Mouse (Mus musculus) lung, embryonic 15.5 days (tissue): ENCODE data around the gene Gbp8. TPM values are rescaled to one million over a fixed set of nuclear protein-coding genes. Genes with fewer than 3 reads are reported as not detected.
"Not testable (repeated sequence)": the region's sequence is repeated elsewhere in the genome, so short reads cannot be mapped to it uniquely, and the experiment has no call there.

Source experiments
- ATAC-seq: fragments of 200-750 bp; cut with Nextera tagmentation; 2 replicates; pipeline ENCODE4 v1.8.0; 2017; ENCODE audit warnings: moderate number of reproducible peaks, borderline replicate concordance; ENCODE audit not compliant: low FRiP score, low TSS enrichment; ENCODE audit errors: extremely low read depth
- H3K27ac ChIP-seq: fragments of 300-500 bp; sonication (generic); 2 replicates; pipeline ENCODE4 v1.5.1; 2015; ENCODE audit warnings: moderate library complexity, mild to moderate bottlenecking, inconsistent platforms
- H3K27me3 ChIP-seq: fragments of 300-500 bp; sonication (generic); 2 replicates; pipeline ENCODE4 v1.6.1; 2015; ENCODE audit warnings: inconsistent platforms
- H3K36me3 ChIP-seq: fragments of 300-500 bp; sonication (generic); 2 replicates; pipeline ENCODE4 v1.6.1; 2015; ENCODE audit warnings: inconsistent platforms
- H3K4me1 ChIP-seq: fragments of 300-500 bp; sonication (generic); 2 replicates; pipeline ENCODE4 v1.6.1; 2015; ENCODE audit warnings: inconsistent platforms
- H3K4me2 ChIP-seq: fragments of 300-500 bp; sonication (generic); 2 replicates; pipeline ENCODE4 v1.6.1; 2015; ENCODE audit warnings: inconsistent platforms, mild to moderate bottlenecking, moderate library complexity
- H3K4me3 ChIP-seq: fragments of 300-500 bp; sonication (generic); 2 replicates; pipeline ENCODE4 v1.5.1; 2015; ENCODE audit warnings: mild to moderate bottlenecking, inconsistent platforms
- H3K9ac ChIP-seq: fragments of 300-500 bp; sonication (generic); 2 replicates; pipeline ENCODE4 v1.6.1; 2015; ENCODE audit warnings: inconsistent platforms
- H3K9me3 ChIP-seq: fragments of 300-500 bp; sonication (generic); 2 replicates; pipeline ENCODE4 v1.6.1; 2016; ENCODE audit warnings: inconsistent platforms
- WGBS: fragments of 180-500 bp; shearing (Covaris S2); methylation state at CpG from one replicate; pipeline ENCODE4 v1.1.7; 2015; 5-methylcytosine and 5-hydroxymethylcytosine counted together
- polyA plus RNA-seq: library from polyadenylated mRNA; unstranded; fragments of >200 nt; fragmentation: Nextera tagmentation; extraction: Ambion mirVana; gene quantifications from 2 replicates; pipeline ENCODE4 v1.2.1, GENCODE M21; 2015

Gene Gbp8
- polyA plus RNA-seq, result 0.64 and 1.3 TPM in 2 replicates

- not testable (repeated sequence) for H3K27ac ChIP-seq, ATAC-seq, H3K36me3 ChIP-seq, H3K4me3 ChIP-seq, H3K4me1 ChIP-seq, H3K9ac ChIP-seq, H3K9me3 ChIP-seq, H3K4me2 ChIP-seq, H3K27me3 ChIP-seq
- WGBS, result 7% methylated on average over 2 of the region's 2 CpGs
Measured at GRCm38 (mm10) chr5:105139409-105140088, at the start of gene Gbp8, which contains the start of the genes Gbp9 and Gbp4. TSS of gene Gbp8 (minus strand) at chr5:105139540. TSS of gene Gbp9 (minus strand) at chr5:105139539. TSS of gene Gbp4 (minus strand) at chr5:105139586.

GRCm38 (mm10) chr5:105181446-105181845 is 42.1 kb upstream of the Gbp8 start:
- ATAC-seq, result no peak
- Histone ChIP-seq H3K4me3 (no peak overlapping the region), H3K27ac (no peak overlapping the region), H3K4me1 (no peaks in the 10 kb centered on the region), H3K4me2 (no peak overlapping the region), H3K36me3 (no peaks in the 10 kb centered on the region), H3K9ac (no peak overlapping the region), H3K9me3 (no peaks in the 10 kb centered on the region), H3K27me3 (no peaks in the 10 kb centered on the region)

- ATAC-seq, result no peak
- Histone ChIP-seq H3K27ac (no peak overlapping the region), H3K9me3 (no peaks in the 10 kb centered on the region), H3K9ac (no peak overlapping the region), H3K4me3 (no peak overlapping the region), H3K27me3 (no peaks in the 10 kb centered on the region), H3K4me1 (no peaks in the 10 kb centered on the region), H3K4me2 (no peak overlapping the region), H3K36me3 (no peaks in the 10 kb centered on the region)
- WGBS, result 77% methylated on average over 5 of the region's 5 CpGs
Measured at GRCm38 (mm10) chr5:105156582-105156981, 17.2 kb upstream of the Gbp8 start.

- no peak for ATAC-seq
- H3K27me3 ChIP-seq, result no peaks in the 10 kb centered on the region
Measured at GRCm38 (mm10) chr5:105154049-105154448, 14.7 kb upstream of the Gbp8 start.

GRCm38 (mm10) chr5:105148062-105148461 is 8.7 kb upstream of the Gbp8 start:
- not testable (repeated sequence) for H3K9me3 ChIP-seq, H3K4me1 ChIP-seq, H3K27me3 ChIP-seq, H3K4me2 ChIP-seq, H3K36me3 ChIP-seq, H3K27ac ChIP-seq, ATAC-seq, H3K9ac ChIP-seq, H3K4me3 ChIP-seq
- WGBS, result 50% methylated on average over 2 of the region's 2 CpGs

More at GRCm38 (mm10) chr5:105154049-105154448, 14.7 kb upstream of the Gbp8 start:
- no peaks in the 10 kb centered on the region for H3K36me3 ChIP-seq
- H3K4me3 ChIP-seq, result no peak overlapping the region
- H3K27ac ChIP-seq, result no peak overlapping the region
- H3K9me3 ChIP-seq, result no peaks in the 10 kb centered on the region
- no peak overlapping the region for H3K9ac ChIP-seq
- no peaks in the 10 kb centered on the region for H3K4me1 ChIP-seq
- no peak overlapping the region for H3K4me2 ChIP-seq

GRCm38 (mm10) chr5:105146447-105146846 is 7.1 kb upstream of the Gbp8 start:
- no peak for ATAC-seq
- no peaks in the 10 kb centered on the region for H3K36me3 ChIP-seq
- no peaks in the 10 kb centered on the region for H3K4me1 ChIP-seq
- H3K9me3 ChIP-seq, result no peaks in the 10 kb centered on the region
- no peak overlapping the region for H3K27ac ChIP-seq
- no peak overlapping the region for H3K4me2 ChIP-seq
- no peak overlapping the region for H3K9ac ChIP-seq
- H3K4me3 ChIP-seq, result no peak overlapping the region
- H3K27me3 ChIP-seq, result no peaks in the 10 kb centered on the region

GRCm38 (mm10) chr5:105145731-105146130 is 6.4 kb upstream of the Gbp8 start:
- not testable (repeated sequence) for H3K9ac ChIP-seq, H3K4me3 ChIP-seq, ATAC-seq, H3K4me2 ChIP-seq, H3K4me1 ChIP-seq, H3K36me3 ChIP-seq, H3K27ac ChIP-seq, H3K9me3 ChIP-seq, H3K27me3 ChIP-seq
- 46% methylated on average over 3 of the region's 3 CpGs for WGBS

GRCm38 (mm10) chr5:105140089-105140810 is 910 bp upstream of the Gbp8 start:
- not testable (repeated sequence) for H3K9ac ChIP-seq, H3K9me3 ChIP-seq, ATAC-seq, H3K27ac ChIP-seq, H3K27me3 ChIP-seq, H3K4me3 ChIP-seq, H3K36me3 ChIP-seq, H3K4me2 ChIP-seq, H3K4me1 ChIP-seq
- 68% methylated on average over 2 of the region's 2 CpGs for WGBS

GRCm38 (mm10) chr5:105138906-105139305 is 434 bp downstream of the Gbp8 start:
- no peak for ATAC-seq
- Histone ChIP-seq H3K9ac (no peak overlapping the region), H3K27ac (no peak overlapping the region), H3K27me3 (no peaks in the 10 kb centered on the region), H3K4me1 (no peaks in the 10 kb centered on the region), H3K4me2 (no peak overlapping the region), H3K36me3 (no peaks in the 10 kb centered on the region), H3K4me3 (no peak overlapping the region), H3K9me3 (no peaks in the 10 kb centered on the region)
- 68% methylated on average over 1 of the region's 1 CpGs for WGBS

- not testable (repeated sequence) for H3K27ac ChIP-seq, H3K4me3 ChIP-seq, H3K9me3 ChIP-seq, H3K4me2 ChIP-seq, H3K36me3 ChIP-seq, H3K4me1 ChIP-seq, H3K9ac ChIP-seq, ATAC-seq, H3K27me3 ChIP-seq
- 85% methylated on average over 3 of the region's 3 CpGs for WGBS
Measured at GRCm38 (mm10) chr5:105136706-105137304, 2.5 kb downstream of the Gbp8 start.

GRCm38 (mm10) chr5:105121731-105122130 is 17.6 kb downstream of the Gbp8 start:
- H3K4me1 ChIP-seq, H3K9me3 ChIP-seq, H3K27me3 ChIP-seq, H3K27ac ChIP-seq, H3K36me3 ChIP-seq, H3K4me2 ChIP-seq, H3K9ac ChIP-seq, H3K4me3 ChIP-seq, ATAC-seq: not testable (repeated sequence)
- 80% methylated on average over 6 of the region's 6 CpGs for WGBS

GRCm38 (mm10) chr5:105115740-105116139 is 23.6 kb downstream of the Gbp8 start:
- no peaks in the 10 kb centered on the region for H3K27me3 ChIP-seq
- ATAC-seq, result no peak
- H3K4me3 ChIP-seq, result no peak overlapping the region
- no peak overlapping the region for H3K27ac ChIP-seq
- H3K4me1 ChIP-seq, result no peaks in the 10 kb centered on the region
- 56% methylated on average over 2 of the region's 2 CpGs for WGBS
- no peak overlapping the region for H3K4me2 ChIP-seq
- no peaks in the 10 kb centered on the region for H3K36me3 ChIP-seq
- H3K9me3 ChIP-seq, result no peaks in the 10 kb centered on the region
- no peak overlapping the region for H3K9ac ChIP-seq
